Comparison of ENCODE assay signal across 8 mouse cellular contexts in genomic region chr7:139213751-139214150, GRCm38 (mm10). TPM values are rescaled to one million over a fixed set of nuclear protein-coding genes. Genes with fewer than 3 reads are reported as not detected.
DNase-seq lines count a peak whose midpoint lies in the region; ATAC-seq and TF ChIP-seq lines count a peak whose summit lies in the region.

No protein-coding gene starts in this region.

- 42% methylated on average over 3 of the region's 3 CpGs for WGBS in cerebellum, adult 2 months
- WGBS in lung, embryonic 16.5 days, result 49% methylated on average over 3 of the region's 3 CpGs
- 66% methylated on average over 3 of the region's 3 CpGs for WGBS in limb, embryonic 11.5 days
- 64% methylated on average over 3 of the region's 3 CpGs for WGBS in stomach, embryonic 15.5 days

- H3K4me3 ChIP-seq in cerebellum, adult 2 months (replicated peaks; ENCODE audit: insufficient read depth, low read depth, low read length), result peak overlapping the region; percentile 81
- peak overlapping the region; percentile 77 for H3K4me3 ChIP-seq in lung, embryonic 16.5 days (ENCODE audit: low read length)
- 0 out of 2 replicates have a peak overlapping the region, but pooled peaks have one; percentile 49 for H3K4me3 ChIP-seq in limb, embryonic 11.5 days (ENCODE audit: low read depth, low read length)
- peak overlapping the region; percentile 64 for H3K4me3 ChIP-seq in stomach, embryonic 15.5 days (replicated peaks)

- H3K4me2 ChIP-seq in lung, embryonic 16.5 days (ENCODE audit: low read depth, low read length), result peak overlapping the region; percentile 84
- H3K4me2 ChIP-seq in limb, embryonic 11.5 days (ENCODE audit: low read depth, severe bottlenecking), result peak overlapping the region; percentile 39
- H3K4me2 ChIP-seq in stomach, embryonic 15.5 days, result peak overlapping the region; percentile 60

- no peak overlapping the region for H3K27ac ChIP-seq in cerebellum, adult 2 months (ENCODE audit: insufficient read depth, low read length)
- H3K27ac ChIP-seq in lung, embryonic 16.5 days (ENCODE audit: low read length), result peak overlapping the region; percentile 3; the same call in 1 of the 2 replicates
- no peak overlapping the region for H3K27ac ChIP-seq in limb, embryonic 11.5 days (replicated peaks; ENCODE audit: low read depth, low read length)
- no peak overlapping the region for H3K27ac ChIP-seq in stomach, embryonic 15.5 days

- TF ChIP-seq CTCF in cerebellum, adult 2 months (IDR thresholded peaks at IDR 0.05; ENCODE audit: borderline replicate concordance, insufficient read depth, low read depth, low read length), result no peak

- no peaks in the 10 kb centered on the region for H3K27me3 ChIP-seq in cerebellum, adult 2 months (ENCODE audit: control insufficient read depth, insufficient read depth, low read length)
- no peaks in the 10 kb centered on the region for H3K27me3 ChIP-seq in lung, embryonic 16.5 days (ENCODE audit: control insufficient read depth, insufficient read depth, low read depth, low read length)
- H3K27me3 ChIP-seq in limb, embryonic 11.5 days (ENCODE audit: control insufficient read depth, insufficient read depth, low read length), result no peaks in the 10 kb centered on the region
- H3K27me3 ChIP-seq in stomach, embryonic 15.5 days (replicated peaks), result no peaks in the 10 kb centered on the region

- ATAC-seq in lung, embryonic 16.5 days (ENCODE audit: low read depth), result no peak
- peak; percentile 8; the same call in 1 of the 2 replicates for ATAC-seq in limb, embryonic 11.5 days (ENCODE audit: insufficient number of reproducible peaks, low FRiP score, low TSS enrichment, low read depth)
- ATAC-seq in stomach, embryonic 15.5 days (ENCODE audit: insufficient read depth, low FRiP score, low read depth), result no peak
- ATAC-seq in monocyte, adult 5-6 weeks (replicated peaks; ENCODE audit: insufficient number of reproducible peaks, low FRiP score, low TSS enrichment, poor library complexity, severe bottlenecking), result no peak

- peak overlapping the region; percentile 70 for H3K9ac ChIP-seq in lung, embryonic 16.5 days (ENCODE audit: low read length)
- H3K9ac ChIP-seq in limb, embryonic 11.5 days (ENCODE audit: low read length), result peak overlapping the region; percentile 17; the same call in 1 of the 2 replicates
- H3K9ac ChIP-seq in stomach, embryonic 15.5 days, result no peak overlapping the region

- H3K4me1 ChIP-seq in cerebellum, adult 2 months (ENCODE audit: control insufficient read depth, insufficient read depth, low read length), result no peaks in the 10 kb centered on the region
- H3K4me1 ChIP-seq in lung, embryonic 16.5 days (replicated peaks; ENCODE audit: control insufficient read depth, insufficient read depth, low read length), result peaks cover 10% of the 10 kb centered on the region; the same call in 1 of the 2 replicates
- no peaks in the 10 kb centered on the region for H3K4me1 ChIP-seq in limb, embryonic 11.5 days (ENCODE audit: control insufficient read depth, insufficient read depth, low read length)
- peaks cover 14% of the 10 kb centered on the region for H3K4me1 ChIP-seq in stomach, embryonic 15.5 days

- DNase-seq in cerebellum, adult 2 months, result no peak
- DNase-seq in cerebellum, adult 8-10 months, result no peak
- no peak for DNase-seq in lung, postnatal 36 days
- DNase-seq in limb, embryonic 11.5 days (ENCODE audit: low spot score), result no peak
- DNase-seq in right cerebral cortex, adult 2 months (ENCODE audit: low spot score in 2 of 2), result no peak

- TF ChIP-seq POLR2A in cerebellum, adult 2 months (IDR thresholded peaks at IDR 0.05; ENCODE audit: borderline replicate concordance, insufficient read depth, low read length), result no peak

- no peaks in the 10 kb centered on the region for H3K36me3 ChIP-seq in lung, embryonic 16.5 days (ENCODE audit: control insufficient read depth, insufficient read depth, low read length)
- H3K36me3 ChIP-seq in limb, embryonic 11.5 days (ENCODE audit: control insufficient read depth, insufficient read depth, low read length), result no peaks in the 10 kb centered on the region
- no peaks in the 10 kb centered on the region for H3K36me3 ChIP-seq in stomach, embryonic 15.5 days

- H3K9me3 ChIP-seq in lung, embryonic 16.5 days (ENCODE audit: control insufficient read depth, low read length), result no peaks in the 10 kb centered on the region
- H3K9me3 ChIP-seq in limb, embryonic 11.5 days (ENCODE audit: control insufficient read depth, low read length), result no peaks in the 10 kb centered on the region
- no peaks in the 10 kb centered on the region for H3K9me3 ChIP-seq in stomach, embryonic 15.5 days

RNA-seq across cellular contexts. Expression of gene Stk32c, which starts 0.6 kb away (rescaled TPM):
- 17.4 and 22.6 TPM in 2 replicates for polyA plus RNA-seq in cerebellum, adult 2 months (2012; rRNA removed)
- polyA plus RNA-seq in lung, embryonic 16.5 days (2015; fragmentation: Nextera tagmentation; extraction: Ambion mirVana), result 0.18 TPM in 1 of 2 replicates, not detected in the other
- 0.17 TPM in 1 of 2 replicates, not detected in the other for polyA plus RNA-seq in limb, embryonic 11.5 days (2014; fragmentation: Nextera tagmentation; extraction: Ambion mirVana)
- 0.21 and 0.23 TPM in 2 replicates for polyA plus RNA-seq in stomach, embryonic 15.5 days (2015; fragmentation: Nextera tagmentation; extraction: Ambion mirVana)
- total RNA-seq in monocyte, adult 5-6 weeks (2017), result 8.6 to 15.5 TPM (median 9.7 TPM) in 3 replicates

RNA-seq across cellular contexts. Expression of gene Lrrc27, which starts 1.0 kb away (rescaled TPM):
- 12.2 and 14.3 TPM in 2 replicates for polyA plus RNA-seq in cerebellum, adult 2 months (2012; rRNA removed)
- polyA plus RNA-seq in lung, embryonic 16.5 days (2015; fragmentation: Nextera tagmentation; extraction: Ambion mirVana), result 3.3 and 4.3 TPM in 2 replicates
- polyA plus RNA-seq in limb, embryonic 11.5 days (2014; fragmentation: Nextera tagmentation; extraction: Ambion mirVana), result 3.2 and 4.9 TPM in 2 replicates
- polyA plus RNA-seq in stomach, embryonic 15.5 days (2015; fragmentation: Nextera tagmentation; extraction: Ambion mirVana), result 2.9 and 5.0 TPM in 2 replicates
- 0.53 to 1.3 TPM in 2 of 3 replicates, not detected in the other for total RNA-seq in monocyte, adult 5-6 weeks (2017)

RNA-seq across cellular contexts. Expression of gene Pwwp2b, which starts 34.5 kb away (rescaled TPM):
- polyA plus RNA-seq in cerebellum, adult 2 months (2012; rRNA removed), result 8.9 and 9.9 TPM in 2 replicates
- 14.8 and 16.8 TPM in 2 replicates for polyA plus RNA-seq in lung, embryonic 16.5 days (2015; fragmentation: Nextera tagmentation; extraction: Ambion mirVana)
- polyA plus RNA-seq in limb, embryonic 11.5 days (2014; fragmentation: Nextera tagmentation; extraction: Ambion mirVana), result 5.7 and 6.6 TPM in 2 replicates
- 17.1 and 18.5 TPM in 2 replicates for polyA plus RNA-seq in stomach, embryonic 15.5 days (2015; fragmentation: Nextera tagmentation; extraction: Ambion mirVana)
- total RNA-seq in monocyte, adult 5-6 weeks (2017), result 1.4 to 4.4 TPM (median 2.5 TPM) in 3 replicates

Comparison
In these comparisons a context has a peak if more than half of its experiments do, and no peak if none do; other contexts are left out.
1. RNA of gene Stk32c, which starts 0.6 kb away (polyA plus RNA-seq): 17.4 to 22.6 TPM in cerebellum, adult 2 months; 0.21 to 0.23 TPM in stomach, embryonic 15.5 days, 0.18 TPM in lung, embryonic 16.5 days and 0.17 TPM in limb, embryonic 11.5 days; every median in the first group is over 10 times any median in the second.
2. Peak in every context shown above with its lines, with median percentiles within 50 percentile points of each other: H3K4me3 ChIP-seq and H3K4me2 ChIP-seq.